Mouse (Mus musculus): ENCODE results near the gene Gm10338. TPM values are rescaled to one million over a fixed set of nuclear protein-coding genes. Genes with fewer than 3 reads are reported as not detected.

Gm10338 gene
- polyA plus RNA-seq (2017; shearing (Covaris generic)) = not detected

DNA sequence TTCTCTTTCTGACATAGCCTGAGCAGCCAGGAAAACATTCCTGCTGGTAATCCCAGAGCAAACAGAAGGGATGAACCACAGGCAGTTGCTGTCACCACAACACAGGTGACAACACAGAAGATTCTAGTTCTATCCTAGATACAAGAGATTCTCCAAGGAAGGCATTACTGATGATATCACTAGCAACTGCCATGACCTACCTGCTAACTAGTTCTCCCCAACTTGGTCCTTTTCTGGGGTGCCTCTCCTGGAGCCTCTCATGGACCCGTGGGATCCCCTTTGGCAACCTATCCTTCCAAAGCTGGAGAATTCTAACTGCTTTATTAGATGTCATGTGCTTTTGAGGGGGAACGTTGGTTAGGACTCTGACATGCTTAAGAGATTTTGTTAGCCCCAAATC is at the start of gene Gm10338:
Gene Gm10338, minus strand, starts transcription at position 101 of the 400 bp plus-strand sequence.

DNA sequence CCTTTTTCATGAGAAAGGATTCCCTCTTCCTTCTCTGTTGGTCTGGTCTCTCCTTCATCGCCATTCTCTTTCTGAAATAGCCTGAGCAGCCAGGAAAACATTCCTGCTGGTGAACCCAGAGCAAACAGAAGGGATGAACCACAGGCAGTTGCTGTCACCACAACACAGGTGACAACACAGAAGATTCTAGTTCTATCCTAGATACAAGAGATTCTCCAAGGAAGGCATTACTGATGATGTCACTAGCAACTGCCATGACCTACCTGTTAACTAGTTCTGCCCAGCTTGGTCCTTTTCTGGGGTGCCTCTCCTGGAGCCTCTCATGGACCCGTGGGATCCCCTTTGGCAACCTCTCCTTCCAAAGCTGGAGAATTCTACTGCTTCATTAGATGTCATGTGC is 48.5 kb upstream of the Gm10338 start, which contains the start of gene Gm10128:
Gene Gm10128, minus strand, starts transcription at position 101 of the 400 bp plus-strand sequence.

DNA sequence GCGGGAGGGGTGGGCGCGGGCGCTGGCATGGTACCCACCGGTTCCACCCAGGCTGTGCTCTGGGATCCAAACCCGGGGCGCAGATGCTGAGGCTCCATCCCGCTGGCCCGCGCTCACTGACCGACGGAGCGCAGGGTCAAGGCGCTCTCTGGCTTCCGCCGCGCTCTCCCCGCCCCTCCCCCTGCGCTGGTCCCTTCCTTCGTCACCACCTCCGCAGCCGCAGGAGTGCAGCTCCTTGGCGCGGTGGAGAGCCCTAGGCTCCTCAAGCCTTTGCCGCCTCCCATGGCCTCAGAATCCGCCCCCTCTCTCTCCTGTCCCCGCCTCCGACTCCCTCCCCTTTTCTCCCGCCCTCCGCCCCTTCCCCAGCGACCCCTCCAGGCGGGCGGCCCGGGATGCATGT is 27.0 kb downstream of the Gm10338 start, which contains the start of gene Gm3558:
Gene Gm3558, minus strand, starts transcription at position 185 of the 400 bp plus-strand sequence.

Other genes starting within 250 kb of the Gm10338 start
- gene Gm8374, start 230.5 kb downstream of the Gm10338 start, polyA plus RNA-seq (2017; shearing (Covaris generic)) = not detected
- gene Gm3755, start 144.7 kb downstream of the Gm10338 start, polyA plus RNA-seq (2017; shearing (Covaris generic)) = not detected
- gene Gm3752, start 111.8 kb downstream of the Gm10338 start, polyA plus RNA-seq (2017; shearing (Covaris generic)) = 0.39 TPM
- gene Gm3558, start 27.0 kb downstream of the Gm10338 start, polyA plus RNA-seq (2017; shearing (Covaris generic)) = not detected
- not detected for gene Gm10128, start 48.4 kb upstream of the Gm10338 start, polyA plus RNA-seq (2017; shearing (Covaris generic))
- not detected for gene Gm26661, start 196.0 kb upstream of the Gm10338 start, polyA plus RNA-seq (2017; shearing (Covaris generic))
- 15.1 TPM for gene Flnb, start 222.4 kb upstream of the Gm10338 start, polyA plus RNA-seq (2017; shearing (Covaris generic))